Mouse (Mus musculus): Measurements from ENCODE around the gene Il12rb1. TPM values are rescaled to one million over a fixed set of nuclear protein-coding genes. Genes with fewer than 3 reads are reported as not detected.

The Il12rb1 gene
- polyA plus RNA-seq, 1 experiment from 2014 or later: not detected

DNA sequence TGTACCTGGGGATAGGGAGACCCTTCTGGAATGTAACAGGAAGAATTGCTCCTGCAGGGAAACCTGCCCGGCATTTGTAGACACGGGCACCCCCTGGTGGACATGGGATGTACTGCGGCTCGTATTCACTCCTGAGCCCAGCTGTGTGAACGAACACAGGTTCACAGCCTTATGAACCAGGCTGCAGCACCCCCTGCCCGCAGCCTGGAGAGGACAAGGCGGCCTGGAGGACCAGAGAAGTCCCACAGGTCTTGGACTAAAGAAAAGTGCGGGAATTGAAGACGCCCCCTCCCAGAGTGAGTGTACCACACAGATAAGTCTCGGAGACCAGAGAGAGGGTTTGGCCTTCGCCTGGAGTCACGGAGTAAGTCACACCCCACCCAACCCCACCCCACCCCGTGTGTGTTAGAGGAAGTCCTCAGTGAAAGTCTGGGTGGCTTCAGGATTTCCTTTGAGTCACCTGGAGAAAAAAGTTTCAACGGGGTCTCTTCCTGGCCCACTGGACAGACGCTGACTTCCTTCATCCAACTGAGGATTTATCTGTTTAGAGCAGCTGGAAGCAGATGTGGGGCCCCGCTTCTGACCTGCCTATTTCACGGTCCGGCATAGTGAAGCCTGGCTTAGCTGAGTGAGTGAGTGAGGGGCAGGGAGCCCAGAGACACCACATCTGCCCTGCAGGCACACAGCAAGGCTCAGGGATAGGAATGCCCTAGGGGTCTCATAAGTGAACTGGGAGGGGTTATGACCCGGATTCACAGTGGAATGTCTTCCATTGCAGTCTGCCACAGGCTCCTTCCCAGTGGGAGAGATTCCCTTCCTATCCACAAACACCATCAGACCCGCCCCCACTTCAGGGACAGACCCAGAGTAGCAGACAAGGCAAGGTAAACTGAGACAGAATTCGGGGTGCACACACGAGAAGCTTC is 33.2 kb downstream of the Il12rb1 start:
- DNase-seq (ENCODE audit: low spot score): peak; percentile 94
- H3K9me3 ChIP-seq: no peaks in the 10 kb centered on the region
- peak overlapping the region; percentile 50 for H3K27ac ChIP-seq
- no peaks in the 10 kb centered on the region for H3K36me3 ChIP-seq
- peak overlapping the region; percentile 35; the same call in 1 of the 2 replicates for H3K4me3 ChIP-seq
- H3K4me1 ChIP-seq: peaks cover 35% of the 10 kb centered on the region
- peaks cover 48% of the 10 kb centered on the region for H3K27me3 ChIP-seq (ENCODE audit: insufficient read depth, poor library complexity, severe bottlenecking)
- WGBS: 32% methylated on average over 22 of the region's 22 CpGs

DNA sequence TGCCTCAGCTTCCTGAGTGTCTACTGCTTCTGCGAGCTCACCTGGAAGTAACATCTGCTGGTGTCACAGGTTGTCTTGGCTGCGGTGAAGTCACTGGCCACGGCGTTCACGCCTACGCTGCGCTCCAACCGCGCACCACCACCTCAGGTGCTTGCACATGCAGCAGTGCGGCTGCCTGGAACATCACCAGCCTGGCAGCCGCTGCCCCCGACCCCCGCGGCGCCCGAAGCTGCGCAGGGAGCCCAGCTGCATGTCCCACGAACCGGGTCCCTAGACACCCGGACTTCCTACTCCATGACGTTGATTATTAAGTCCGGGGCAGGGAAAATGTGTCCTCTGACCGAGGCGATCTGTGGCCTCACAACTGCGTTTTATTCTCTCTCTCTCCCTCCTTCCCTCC is 34.2 kb downstream of the Il12rb1 start:
- no peak for DNase-seq (ENCODE audit: low spot score)
- Histone ChIP-seq H3K4me1 (peaks cover 39% of the 10 kb centered on the region), H3K27me3 (ENCODE audit: insufficient read depth, poor library complexity, severe bottlenecking) (peaks cover 49% of the 10 kb centered on the region), H3K36me3 (no peaks in the 10 kb centered on the region), H3K9me3 (no peaks in the 10 kb centered on the region), H3K27ac (peak overlapping the region; percentile 50; the same call in 1 of the 2 replicates), H3K4me3 (peak overlapping the region; percentile 9; the same call in 1 of the 2 replicates)
- 63% methylated on average over 25 of the region's 25 CpGs for WGBS

DNA sequence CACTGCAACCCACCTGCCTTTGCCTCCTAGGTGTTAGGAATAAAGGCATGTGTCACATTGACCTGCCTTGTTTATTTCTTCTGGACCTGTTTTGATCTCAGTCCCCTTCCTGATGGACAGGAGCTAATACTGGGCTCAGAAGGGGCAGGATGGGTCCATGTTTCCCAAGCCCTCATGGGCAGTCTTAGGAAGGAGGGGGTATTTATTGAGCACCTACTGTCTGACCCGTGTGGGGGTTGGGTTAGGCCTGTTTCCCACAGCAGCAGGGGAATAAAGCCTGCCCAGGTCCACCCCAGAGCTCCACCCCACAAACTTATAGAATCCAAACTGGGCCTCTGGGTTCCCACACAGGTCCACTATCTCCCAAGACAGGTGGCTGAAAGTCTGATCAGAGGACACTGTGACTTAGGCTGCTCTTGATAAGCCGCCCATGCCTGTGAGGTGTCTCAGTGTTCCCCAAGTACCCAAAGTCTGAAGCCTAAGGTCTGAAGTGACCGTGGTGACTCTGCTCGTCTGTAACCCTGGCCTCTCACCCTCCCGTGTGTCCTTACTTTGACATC is 35.0 kb downstream of the Il12rb1 start:
- Histone ChIP-seq H3K9me3 (no peaks in the 10 kb centered on the region), H3K27me3 (ENCODE audit: insufficient read depth, poor library complexity, severe bottlenecking) (peaks cover 58% of the 10 kb centered on the region), H3K27ac (peak overlapping the region; percentile 81; the same call in 1 of the 2 replicates), H3K4me1 (peaks cover 39% of the 10 kb centered on the region), H3K4me3 (no peak overlapping the region), H3K36me3 (no peaks in the 10 kb centered on the region)
- DNase-seq (ENCODE audit: low spot score): peak; percentile 92
- WGBS: 70% methylated on average over 5 of the region's 5 CpGs

DNA sequence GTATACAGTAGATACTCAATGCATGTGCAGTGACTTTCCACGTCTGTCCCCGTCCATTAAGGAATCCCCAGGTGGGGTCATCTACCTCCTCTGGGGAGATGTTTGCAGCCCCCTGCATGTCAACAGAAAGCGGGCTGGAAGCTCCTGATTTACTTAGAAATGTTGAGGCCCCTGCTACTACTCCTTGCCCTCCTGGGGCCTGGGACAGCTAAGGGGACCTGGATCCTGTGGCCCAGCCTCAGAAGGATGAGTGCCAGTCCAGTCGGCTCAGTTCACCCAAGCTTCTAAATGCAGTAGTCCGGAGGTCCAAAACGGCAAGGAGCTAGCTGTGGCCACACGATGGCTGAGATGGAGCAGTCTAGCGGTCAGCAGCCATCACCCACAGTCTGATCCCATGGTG is 35.7 kb downstream of the Il12rb1 start:
- Histone ChIP-seq H3K27ac (peak overlapping the region; percentile 81; the same call in 1 of the 2 replicates), H3K27me3 (ENCODE audit: insufficient read depth, poor library complexity, severe bottlenecking) (peaks cover 64% of the 10 kb centered on the region)
- WGBS: 77% methylated on average over 8 of the region's 8 CpGs

DNA sequence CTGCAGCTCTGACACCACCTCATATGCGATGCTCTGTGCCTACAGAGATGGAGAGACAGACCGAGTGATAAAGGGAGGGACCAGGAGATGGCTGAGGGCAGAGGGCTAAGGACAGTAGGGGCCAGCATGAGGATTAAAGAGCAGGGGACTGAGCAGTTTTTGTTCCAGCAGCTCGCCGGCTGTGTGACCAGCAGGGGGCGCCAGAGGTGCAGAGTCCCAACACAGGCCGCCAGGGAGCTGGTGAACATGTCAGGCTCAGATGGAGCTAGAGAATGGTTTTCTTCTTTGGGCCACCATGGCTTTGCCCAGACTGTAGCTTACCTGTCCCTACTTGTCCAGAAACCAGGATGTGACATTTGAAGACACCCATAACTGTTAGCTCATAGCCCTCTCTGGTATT is 36.3 kb downstream of the Il12rb1 start:
- peak; percentile 95 for DNase-seq (ENCODE audit: low spot score)
- whole genome bisulfite sequencing: 1% methylated on average over 6 of the region's 6 CpGs
- peak overlapping the region; percentile 81; the same call in 1 of the 2 replicates for H3K27ac ChIP-seq
- peaks cover 31% of the 10 kb centered on the region for H3K4me1 ChIP-seq
- no peaks in the 10 kb centered on the region for H3K36me3 ChIP-seq
- no peak overlapping the region for H3K4me3 ChIP-seq
- peaks cover 69% of the 10 kb centered on the region for H3K27me3 ChIP-seq (ENCODE audit: insufficient read depth, poor library complexity, severe bottlenecking)
- H3K9me3 ChIP-seq: no peaks in the 10 kb centered on the region

More for the DNA sequence above, 35.7 kb downstream of the Il12rb1 start:
- no peak overlapping the region for H3K4me3 ChIP-seq
- DNase-seq (ENCODE audit: low spot score): no peak
- H3K36me3 ChIP-seq: no peaks in the 10 kb centered on the region
- H3K4me1 ChIP-seq: peaks cover 33% of the 10 kb centered on the region
- no peaks in the 10 kb centered on the region for H3K9me3 ChIP-seq

DNA sequence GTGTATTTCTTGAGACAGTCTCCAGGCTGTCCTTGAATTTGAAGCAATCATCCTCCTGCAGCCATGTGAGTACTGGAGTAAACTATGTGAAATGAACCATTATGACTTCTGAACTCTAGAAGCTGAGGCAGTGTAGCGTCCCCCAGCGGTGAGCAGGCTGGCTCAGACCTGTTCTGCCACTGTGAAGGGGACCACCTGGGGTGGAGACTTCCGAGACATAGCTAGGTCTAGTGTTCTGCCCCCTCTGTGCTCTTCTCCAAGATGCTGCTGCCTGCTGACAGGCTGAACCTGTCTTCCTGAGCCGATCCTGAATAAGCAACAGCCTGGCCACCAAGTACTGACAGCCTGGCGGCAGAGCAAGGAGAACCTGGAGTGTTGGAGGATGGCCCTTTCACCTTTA is 36.9 kb downstream of the Il12rb1 start:
- peaks cover 74% of the 10 kb centered on the region for H3K27me3 ChIP-seq (ENCODE audit: insufficient read depth, poor library complexity, severe bottlenecking)
- no peak overlapping the region for H3K27ac ChIP-seq
- no peaks in the 10 kb centered on the region for H3K9me3 ChIP-seq
- DNase-seq (ENCODE audit: low spot score): no peak
- H3K4me1 ChIP-seq: peaks cover 27% of the 10 kb centered on the region
- WGBS: 44% methylated on average over 5 of the region's 5 CpGs
- H3K36me3 ChIP-seq: no peaks in the 10 kb centered on the region
- no peak overlapping the region for H3K4me3 ChIP-seq

DNA sequence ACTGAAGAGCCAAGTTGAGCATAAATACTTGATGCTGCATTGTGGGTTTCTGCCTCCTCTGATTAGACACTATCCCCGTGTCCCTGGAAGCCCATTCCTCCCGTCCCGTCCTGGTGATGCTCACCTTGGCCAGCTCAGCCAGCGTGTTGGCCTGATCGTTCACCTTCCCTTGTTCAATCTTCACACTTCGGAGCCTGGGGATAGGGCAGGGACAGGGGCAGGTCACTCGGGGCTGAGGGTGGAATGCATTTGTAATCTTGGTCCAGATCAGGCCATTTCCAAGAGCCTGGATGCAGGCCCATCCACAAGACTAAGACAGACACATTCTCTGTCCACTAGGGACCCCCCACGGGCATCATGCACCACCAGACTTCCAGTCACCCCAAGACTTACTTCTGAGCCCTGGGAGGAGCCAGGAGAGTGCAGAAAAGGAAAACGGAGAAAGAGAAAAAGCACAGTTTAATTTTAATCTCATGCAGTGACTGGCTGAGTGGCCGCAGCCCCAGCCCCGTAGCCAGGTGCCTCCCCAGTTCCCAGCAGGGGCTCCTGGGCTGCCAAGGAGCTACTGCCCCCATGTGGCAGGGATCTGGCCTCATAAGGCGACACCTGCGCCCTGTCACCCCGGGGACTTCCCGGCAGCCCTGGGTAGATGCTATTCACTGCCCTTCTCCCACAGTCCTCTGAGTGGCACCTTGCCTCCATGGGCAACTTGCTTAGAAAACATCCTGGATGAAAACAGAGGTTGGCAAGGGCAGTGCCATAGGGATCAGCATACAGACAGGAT is 38.3 kb downstream of the Il12rb1 start:
- no peak for DNase-seq (ENCODE audit: low spot score)
- H3K27ac ChIP-seq: no peak overlapping the region
- peaks cover 83% of the 10 kb centered on the region for H3K27me3 ChIP-seq (ENCODE audit: insufficient read depth, poor library complexity, severe bottlenecking)
- no peak overlapping the region for H3K4me3 ChIP-seq
- H3K4me1 ChIP-seq: peaks cover 22% of the 10 kb centered on the region
- H3K9me3 ChIP-seq: no peaks in the 10 kb centered on the region
- no peaks in the 10 kb centered on the region for H3K36me3 ChIP-seq
- WGBS: 52% methylated on average over 15 of the region's 15 CpGs

DNA sequence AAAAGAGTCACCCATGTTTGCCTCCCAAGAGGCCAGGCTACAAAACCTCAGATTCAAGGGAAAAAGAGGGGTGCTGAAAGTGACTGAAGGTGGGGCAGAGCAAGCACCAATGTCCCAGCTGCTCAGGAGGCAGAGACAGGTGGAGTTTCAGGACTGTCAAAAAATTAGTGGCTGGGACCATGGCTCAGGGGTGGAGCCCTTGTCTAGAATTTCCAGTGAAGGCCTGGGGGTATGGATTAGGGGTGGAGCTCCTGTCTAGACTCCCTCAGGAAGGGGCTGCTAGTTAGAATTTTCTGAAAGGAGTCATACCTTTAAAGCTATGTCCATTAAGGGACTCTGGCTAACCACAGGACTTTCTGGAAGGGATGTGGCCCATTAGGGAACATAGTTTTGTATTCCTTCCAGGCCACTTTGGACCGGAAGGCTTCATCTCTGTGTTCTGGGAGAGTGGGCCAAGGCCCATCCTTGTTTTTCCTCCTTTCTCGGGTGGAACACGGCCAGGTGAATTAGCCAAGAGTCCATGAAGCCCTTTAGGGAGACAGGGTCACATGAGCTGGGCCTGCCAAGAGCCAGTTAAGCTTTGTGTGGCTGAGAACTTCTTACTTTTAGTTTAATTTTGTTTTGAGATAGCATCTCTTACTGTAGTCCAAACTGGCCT is 41.2 kb downstream of the Il12rb1 start:
- Histone ChIP-seq H3K4me1 (peaks cover 27% of the 10 kb centered on the region), H3K27me3 (ENCODE audit: insufficient read depth, poor library complexity, severe bottlenecking) (peaks cover 68% of the 10 kb centered on the region), H3K4me3 (no peak overlapping the region), H3K27ac (no peak overlapping the region), H3K36me3 (no peaks in the 10 kb centered on the region), H3K9me3 (no peaks in the 10 kb centered on the region)
- WGBS: 77% methylated on average over 3 of the region's 3 CpGs
- DNase-seq (ENCODE audit: low spot score): no peak

DNA sequence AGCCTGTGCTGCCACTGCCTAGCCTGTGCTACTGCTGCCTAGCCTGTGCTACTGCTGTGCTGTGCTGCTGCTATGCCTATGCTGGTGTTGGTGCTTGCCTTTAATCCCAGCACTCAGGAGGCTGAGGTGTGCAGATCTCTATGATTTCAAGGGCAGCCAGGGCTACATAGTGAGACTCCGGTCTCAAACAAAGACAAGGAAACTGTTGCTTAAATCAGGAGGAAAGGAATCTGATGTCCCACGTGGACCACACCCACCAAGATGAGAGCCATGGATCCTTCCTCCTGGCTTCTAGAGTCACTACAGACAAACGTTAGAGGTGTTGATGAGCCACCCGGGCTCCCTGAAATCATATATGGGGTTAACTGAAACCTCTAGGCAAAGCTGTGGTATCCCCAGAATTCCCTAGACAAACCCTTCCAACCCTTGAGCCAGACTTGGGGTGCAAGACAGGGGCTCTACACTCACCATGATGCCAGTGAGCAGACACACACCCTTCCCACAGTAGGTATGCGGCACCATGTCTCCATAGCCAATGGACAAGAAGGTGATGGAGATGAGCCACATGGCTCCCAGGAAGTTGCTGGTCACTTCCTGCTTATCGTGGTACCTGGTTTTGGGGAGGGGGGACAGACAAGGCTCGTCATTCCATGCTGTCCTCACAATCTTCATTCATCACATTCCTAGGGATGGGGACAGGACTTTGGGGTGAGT is 42.0 kb downstream of the Il12rb1 start:
- H3K9me3 ChIP-seq: no peaks in the 10 kb centered on the region
- no peaks in the 10 kb centered on the region for H3K36me3 ChIP-seq
- H3K4me3 ChIP-seq: no peak overlapping the region
- H3K27ac ChIP-seq: no peak overlapping the region
- no peak for DNase-seq (ENCODE audit: low spot score)
- H3K4me1 ChIP-seq: peaks cover 27% of the 10 kb centered on the region
- peaks cover 73% of the 10 kb centered on the region for H3K27me3 ChIP-seq (ENCODE audit: insufficient read depth, poor library complexity, severe bottlenecking)
- 69% methylated on average over 7 of the region's 7 CpGs for WGBS

DNA sequence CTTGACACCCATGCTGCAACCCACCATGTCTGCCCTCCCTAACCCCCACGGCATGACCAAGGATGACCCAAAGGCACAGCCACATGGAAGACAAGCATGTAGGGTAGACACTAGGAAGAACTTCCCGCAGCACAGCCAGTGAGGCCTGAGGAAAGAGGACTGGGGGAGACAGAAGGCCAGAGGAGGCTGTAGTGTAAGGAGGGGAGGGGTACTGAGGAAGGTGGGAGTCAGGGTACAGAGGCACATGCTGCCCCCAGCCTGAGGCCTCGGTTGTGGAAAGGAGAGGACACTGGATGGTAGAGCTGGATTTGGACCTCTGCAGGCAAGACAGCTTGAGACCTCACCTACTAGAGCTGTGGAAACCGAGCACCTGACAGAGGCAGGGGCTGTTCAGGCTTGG is 42.7 kb downstream of the Il12rb1 start:
- no peak for DNase-seq (ENCODE audit: low spot score)
- Histone ChIP-seq H3K9me3 (no peaks in the 10 kb centered on the region), H3K27ac (no peak overlapping the region), H3K27me3 (ENCODE audit: insufficient read depth, poor library complexity, severe bottlenecking) (peaks cover 76% of the 10 kb centered on the region), H3K36me3 (no peaks in the 10 kb centered on the region), H3K4me3 (no peak overlapping the region), H3K4me1 (peaks cover 27% of the 10 kb centered on the region)
- WGBS: 84% methylated on average over 4 of the region's 4 CpGs

DNA sequence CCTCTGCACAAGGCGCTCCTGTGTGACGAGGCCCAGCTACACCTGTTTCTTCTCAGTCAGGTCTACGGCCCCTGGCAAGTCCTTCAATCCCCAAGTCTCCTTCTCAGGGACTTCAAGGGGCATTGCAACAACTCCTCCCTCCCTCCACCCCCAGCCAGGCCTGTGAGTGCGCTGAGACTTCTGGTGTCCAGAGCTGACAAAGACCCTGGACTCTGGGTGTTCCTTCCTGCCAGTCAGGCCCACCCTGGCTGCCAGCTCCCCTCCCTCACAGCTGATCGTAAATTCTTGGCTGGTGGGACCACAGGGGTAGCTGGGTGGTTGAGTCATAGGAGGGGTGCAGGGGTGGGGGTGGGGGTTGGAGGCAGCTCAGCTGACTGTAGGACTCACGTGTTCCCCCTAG is 43.6 kb downstream of the Il12rb1 start:
- no peak for DNase-seq (ENCODE audit: low spot score)
- no peaks in the 10 kb centered on the region for H3K36me3 ChIP-seq
- H3K9me3 ChIP-seq: no peaks in the 10 kb centered on the region
- H3K27me3 ChIP-seq (ENCODE audit: insufficient read depth, poor library complexity, severe bottlenecking): peaks cover 74% of the 10 kb centered on the region
- 48% methylated on average over 6 of the region's 6 CpGs for WGBS
- no peak overlapping the region for H3K27ac ChIP-seq
- peaks cover 28% of the 10 kb centered on the region for H3K4me1 ChIP-seq
- no peak overlapping the region for H3K4me3 ChIP-seq

Data from heart, embryonic 10.5 days (tissue).